Mouse (Mus musculus) liver, embryonic 11.5 days (tissue): ENCODE data around the gene Igfbp1. TPM values are rescaled to one million over a fixed set of nuclear protein-coding genes. Genes with fewer than 3 reads are reported as not detected.
A peak's percentile ranks its signal among the peaks of the same experiment; 100 is the strongest.

Experiments
- ATAC-seq: fragments of 200-750 bp; cut with Nextera tagmentation; replicated peaks from 2 replicates; pipeline ENCODE4 v1.8.0; 2017; ENCODE audit warnings: moderate number of reproducible peaks, mild to moderate bottlenecking, moderate TSS enrichment, moderate library complexity; ENCODE audit not compliant: low FRiP score
- DNase-seq: peaks from one replicate; pipeline ENCODE4 v3.0.0-alpha.2; 2017; ENCODE audit warnings: low spot score
- H3K27ac ChIP-seq: fragments of 300-500 bp; sonication (generic); 2 replicates; pipeline ENCODE4 v1.5.1; 2014; ENCODE audit warnings: mild to moderate bottlenecking, low read depth, low read length, control low read depth
- H3K27me3 ChIP-seq: fragments of 300-500 bp; sonication (generic); replicated peaks from 2 replicates; pipeline ENCODE4 v1.6.1; 2014; ENCODE audit warnings: low read length, mixed read lengths; ENCODE audit not compliant: control insufficient read depth, insufficient read depth
- H3K36me3 ChIP-seq: fragments of 300-500 bp; sonication (generic); 2 replicates; pipeline ENCODE4 v1.6.1; 2014; ENCODE audit warnings: mild to moderate bottlenecking, low read length, moderate library complexity, mixed read lengths; ENCODE audit not compliant: control insufficient read depth, insufficient read depth
- H3K4me1 ChIP-seq: fragments of 300-500 bp; sonication (generic); replicated peaks from 2 replicates; pipeline ENCODE4 v1.6.1; 2014; ENCODE audit warnings: low read length, mixed read lengths; ENCODE audit not compliant: control insufficient read depth, insufficient read depth
- H3K4me2 ChIP-seq: fragments of 300-500 bp; sonication (generic); 2 replicates; pipeline ENCODE4 v1.6.1; 2014; ENCODE audit warnings: mild to moderate bottlenecking, control low read depth, moderate library complexity
- H3K4me3 ChIP-seq: fragments of 300-500 bp; sonication (generic); 2 replicates; pipeline ENCODE4 v1.5.1; 2014; ENCODE audit warnings: low read depth, low read length, control low read depth
- H3K9ac ChIP-seq: fragments of 300-500 bp; sonication (generic); 2 replicates; pipeline ENCODE4 v1.6.1; 2014; ENCODE audit warnings: low read depth, low read length, control low read depth
- H3K9me3 ChIP-seq: fragments of 300-500 bp; sonication (generic); 2 replicates; pipeline ENCODE4 v1.6.1; 2016; ENCODE audit warnings: low read length, inconsistent platforms, mixed read lengths; ENCODE audit not compliant: control insufficient read depth
- WGBS: fragments of 180-500 bp; shearing (Covaris S2); extraction: QIAGEN DNeasy Blood & Tissue Kit; methylation state at CpG from one replicate; pipeline ENCODE4 v1.1.7; 2014; 5-methylcytosine and 5-hydroxymethylcytosine counted together
- polyA plus RNA-seq: library from polyadenylated mRNA; unstranded; fragments of >200 nt; fragmentation: Nextera tagmentation; extraction: Ambion mirVana; gene quantifications from 2 replicates; pipeline ENCODE4 v1.2.1, GENCODE M21; 2014

Gene Igfbp1
- polyA plus RNA-seq: 48.2 and 49.9 TPM in 2 replicates

GRCm38 (mm10) chr11:7197491-7197941, at the start of gene Igfbp1:
Igfbp1 (plus strand) TSS chr11:7197782.
- WGBS: 63% methylated on average over 12 of the region's 12 CpGs
- ATAC-seq: peak; percentile 72
- H3K9ac ChIP-seq: 0 out of 2 replicates have a peak within 1 kb of the TSS, but pooled peaks have one; percentile 16
- H3K9me3 ChIP-seq: peaks cover 4% of the 10 kb centered on the region; the same call in 1 of the 2 replicates
- no peaks in the 10 kb centered on the region for H3K27me3 ChIP-seq
- no peaks in the 10 kb centered on the region for H3K36me3 ChIP-seq
- H3K4me1 ChIP-seq: no peaks in the 10 kb centered on the region
- peak within 1 kb of the TSS; percentile 42 for H3K4me3 ChIP-seq
- peak within 1 kb of the TSS; percentile 48 for H3K4me2 ChIP-seq
- peak within 1 kb of the TSS; percentile 66 for H3K27ac ChIP-seq
- no peak for DNase-seq

- no peak overlapping the region for H3K4me2 ChIP-seq
- no peak overlapping the region for H3K27ac ChIP-seq
- H3K4me1 ChIP-seq: no peaks in the 10 kb centered on the region
- H3K4me3 ChIP-seq: no peak overlapping the region
- DNase-seq (no peak), ATAC-seq (no peak)
- no peaks in the 10 kb centered on the region for H3K9me3 ChIP-seq
- no peaks in the 10 kb centered on the region for H3K27me3 ChIP-seq
- 74% methylated on average over 7 of the region's 7 CpGs for WGBS
- no peak overlapping the region for H3K9ac ChIP-seq
- H3K36me3 ChIP-seq: no peaks in the 10 kb centered on the region
These were observed 49.6 kb upstream of the Igfbp1 start for GRCm38 (mm10) chr11:7147945-7148344.

GRCm38 (mm10) chr11:7149471-7149870, 48.1 kb upstream of the Igfbp1 start:
- Histone ChIP-seq H3K4me1 (no peaks in the 10 kb centered on the region), H3K4me3 (no peak overlapping the region), H3K4me2 (no peak overlapping the region), H3K27me3 (no peaks in the 10 kb centered on the region), H3K9me3 (no peaks in the 10 kb centered on the region), H3K36me3 (no peaks in the 10 kb centered on the region), H3K9ac (no peak overlapping the region), H3K27ac (no peak overlapping the region)
- DNase-seq (no peak), ATAC-seq (no peak)
- WGBS: 75% methylated on average over 7 of the region's 7 CpGs

GRCm38 (mm10) chr11:7150511-7150910, 47.1 kb upstream of the Igfbp1 start:
- no peak for ATAC-seq
- H3K36me3 ChIP-seq: no peaks in the 10 kb centered on the region
- H3K9me3 ChIP-seq: no peaks in the 10 kb centered on the region
- no peaks in the 10 kb centered on the region for H3K27me3 ChIP-seq
- WGBS: 85% methylated on average over 8 of the region's 8 CpGs
- no peak for DNase-seq
- no peak overlapping the region for H3K27ac ChIP-seq
- H3K9ac ChIP-seq: no peak overlapping the region
- H3K4me3 ChIP-seq: no peak overlapping the region
- H3K4me2 ChIP-seq: no peak overlapping the region
- no peaks in the 10 kb centered on the region for H3K4me1 ChIP-seq

- Histone ChIP-seq H3K9me3 (no peaks in the 10 kb centered on the region), H3K27me3 (no peaks in the 10 kb centered on the region), H3K36me3 (no peaks in the 10 kb centered on the region), H3K4me3 (no peak overlapping the region), H3K4me1 (no peaks in the 10 kb centered on the region), H3K4me2 (no peak overlapping the region), H3K27ac (no peak overlapping the region), H3K9ac (no peak overlapping the region)
- ATAC-seq (no peak), DNase-seq (no peak)
- WGBS: 89% methylated on average over 12 of the region's 12 CpGs
These were observed 45.2 kb upstream of the Igfbp1 start for GRCm38 (mm10) chr11:7152371-7152770.

- WGBS: 78% methylated on average over 8 of the region's 8 CpGs
- no peaks in the 10 kb centered on the region for H3K27me3 ChIP-seq
- H3K27ac ChIP-seq: peak overlapping the region; percentile 45; the same call in 1 of the 2 replicates
- no peaks in the 10 kb centered on the region for H3K9me3 ChIP-seq
- H3K4me1 ChIP-seq: no peaks in the 10 kb centered on the region
- no peak overlapping the region for H3K4me3 ChIP-seq
- H3K4me2 ChIP-seq: no peak overlapping the region
- no peak for ATAC-seq
- no peak overlapping the region for H3K9ac ChIP-seq
- H3K36me3 ChIP-seq: no peaks in the 10 kb centered on the region
- DNase-seq: no peak
These were observed 44.5 kb upstream of the Igfbp1 start for GRCm38 (mm10) chr11:7153081-7153480.

GRCm38 (mm10) chr11:7156427-7156826, 41.2 kb upstream of the Igfbp1 start:
- Histone ChIP-seq H3K4me3 (no peak overlapping the region), H3K27me3 (no peaks in the 10 kb centered on the region), H3K36me3 (no peaks in the 10 kb centered on the region), H3K9me3 (no peaks in the 10 kb centered on the region), H3K4me2 (no peak overlapping the region), H3K4me1 (peaks cover 4% of the 10 kb centered on the region; the same call in 1 of the 2 replicates), H3K9ac (no peak overlapping the region), H3K27ac (no peak overlapping the region)
- 56% methylated on average over 4 of the region's 4 CpGs for WGBS
- no peak for DNase-seq
- ATAC-seq: no peak

GRCm38 (mm10) chr11:7158196-7158595, 39.4 kb upstream of the Igfbp1 start:
- Histone ChIP-seq H3K4me2 (no peak overlapping the region), H3K9me3 (no peaks in the 10 kb centered on the region), H3K36me3 (no peaks in the 10 kb centered on the region), H3K27me3 (no peaks in the 10 kb centered on the region), H3K27ac (no peak overlapping the region), H3K4me3 (no peak overlapping the region), H3K9ac (no peak overlapping the region), H3K4me1 (peaks cover 4% of the 10 kb centered on the region; the same call in 1 of the 2 replicates)
- no peak for ATAC-seq
- 85% methylated on average over 6 of the region's 6 CpGs for WGBS
- no peak for DNase-seq

- Histone ChIP-seq H3K36me3 (no peaks in the 10 kb centered on the region), H3K4me2 (no peak overlapping the region), H3K27ac (no peak overlapping the region; the same call in 1 of the 2 replicates), H3K4me1 (peaks cover 4% of the 10 kb centered on the region; the same call in 1 of the 2 replicates), H3K27me3 (no peaks in the 10 kb centered on the region), H3K4me3 (no peak overlapping the region), H3K9ac (no peak overlapping the region), H3K9me3 (no peaks in the 10 kb centered on the region)
- WGBS: 66% methylated on average over 6 of the region's 6 CpGs
- DNase-seq (no peak), ATAC-seq (no peak)
These were observed 37.4 kb upstream of the Igfbp1 start for GRCm38 (mm10) chr11:7160146-7160545.
